Mouse (Mus musculus) heart, adult 2 months (tissue): ENCODE measurements at regions not wholly inside any gene's neighbourhood (a gene's known extent, or its start where the extent isn't known, plus 50 kb on each side); places are given as distances from the start of the nearest gene placed in this dataset.

Source experiments
- CTCF ChIP-seq: fragments of 200-600 bp; IDR thresholded peaks from 2 replicates; pipeline ENCODE4 v1.8.1; 2022; ENCODE audit warnings: antibody characterized with exemption, mild to moderate bottlenecking, moderate library complexity
- EP300 ChIP-seq: fragments of 200-500 bp; IDR thresholded peaks from 2 replicates; pipeline ENCODE4 v1.6.1; 2011; ENCODE audit warnings: low read depth, low read length, control low read depth; ENCODE audit not compliant: insufficient read depth
- POLR2A ChIP-seq: fragments of 200-500 bp; IDR thresholded peaks from 2 replicates; pipeline ENCODE4 v1.6.1; 2011; ENCODE audit warnings: mild to moderate bottlenecking, low read depth, low read length, control low read depth; ENCODE audit not compliant: insufficient read depth

- TF ChIP-seq EP300 (no peak), POLR2A (no peak), CTCF (no peak)
Observed at GRCm38 (mm10) chr7:40680993-40681392, 217.1 kb upstream of the Vstm2b start.
